Mouse (Mus musculus) 416B (cell line): Measurements from ENCODE around the gene Samd10.

Experiments used
- DNase-seq: peaks from one replicate; pipeline ENCODE4 v3.0.0; 2011; ENCODE audit warnings: low read depth

Samd10 gene

GRCm38 (mm10) chr2:181592231-181593041 is 6.6 kb downstream of the Samd10 start, which contains the start of gene Zfp512b:
TSS of gene Zfp512b (minus strand) at chr2:181592803.
- DNase-seq: peak; percentile 71

- no peak for DNase-seq
Observed at GRCm38 (mm10) chr2:181591528-181592085, 7.4 kb downstream of the Samd10 start, which contains the start of gene Prpf6. TSS of gene Prpf6 (plus strand) at chr2:181591868.

GRCm38 (mm10) chr2:181590471-181590870 is 8.5 kb downstream of the Samd10 start:
- DNase-seq: no peak

GRCm38 (mm10) chr2:181589732-181590105 is 9.3 kb downstream of the Samd10 start:
- DNase-seq: no peak

- DNase-seq: no peak
Observed at GRCm38 (mm10) chr2:181589011-181589731, 9.8 kb downstream of the Samd10 start.

- no peak for DNase-seq
Observed at GRCm38 (mm10) chr2:181588229-181588780, 10.7 kb downstream of the Samd10 start.

GRCm38 (mm10) chr2:181587796-181588195 is 11.2 kb downstream of the Samd10 start:
- DNase-seq: no peak

- no peak for DNase-seq
Observed at GRCm38 (mm10) chr2:181586124-181586523, 12.9 kb downstream of the Samd10 start.

GRCm38 (mm10) chr2:181585506-181585905 is 13.5 kb downstream of the Samd10 start:
- DNase-seq: no peak

GRCm38 (mm10) chr2:181584411-181584942 is 14.5 kb downstream of the Samd10 start, which contains the start of gene Uckl1:
TSS of gene Uckl1 (minus strand) at chr2:181584892.
- DNase-seq: no peak

GRCm38 (mm10) chr2:181583460-181584257 is 15.4 kb downstream of the Samd10 start:
- DNase-seq: no peak

- DNase-seq: no peak
Observed at GRCm38 (mm10) chr2:181582939-181583338, 16.1 kb downstream of the Samd10 start.

GRCm38 (mm10) chr2:181582358-181582757 is 16.7 kb downstream of the Samd10 start:
- DNase-seq: no peak

- DNase-seq: peak; percentile 75
Observed at GRCm38 (mm10) chr2:181581402-181582120, 17.5 kb downstream of the Samd10 start.

- DNase-seq: peak; percentile 97
Observed at GRCm38 (mm10) chr2:181581016-181581401, 18.0 kb downstream of the Samd10 start.

GRCm38 (mm10) chr2:181580131-181580772 is 18.8 kb downstream of the Samd10 start:
- no peak for DNase-seq

- no peak for DNase-seq
Observed at GRCm38 (mm10) chr2:181579681-181580080, 19.3 kb downstream of the Samd10 start.

- DNase-seq: no peak
Observed at GRCm38 (mm10) chr2:181578790-181579618, 20.0 kb downstream of the Samd10 start.

GRCm38 (mm10) chr2:181577981-181578581 is 20.9 kb downstream of the Samd10 start:
- DNase-seq: no peak
